In genomic region chr11:63968388-63969035, GRCm38 (mm10) we compare ENCODE assay signal across 11 mouse cellular contexts. TPM values are rescaled to one million over a fixed set of nuclear protein-coding genes. Genes with fewer than 3 reads are reported as not detected.
DNase-seq lines count a peak whose midpoint lies in the region; ATAC-seq and TF ChIP-seq lines count a peak whose summit lies in the region.
"Had no signal": no experiment of that assay in that cellular context is flagged by ENCODE, and none has a peak within 500 bp of the region (broad histone marks: within the 10 kb centered on the region; RNA-seq: fewer than 3 reads in every experiment).

No protein-coding gene starts in this region.

- H3K36me3 ChIP-seq in hindbrain, embryonic 13.5 days = peaks cover 9% of the 10 kb centered on the region
- peaks cover 7% of the 10 kb centered on the region for H3K36me3 ChIP-seq in hindbrain, embryonic 12.5 days
- peaks cover 6% of the 10 kb centered on the region; the same call in 1 of the 2 replicates for H3K36me3 ChIP-seq in forebrain, embryonic 13.5 days (ENCODE audit: poor library complexity, severe bottlenecking)
- no peaks in the 10 kb centered on the region; the same call in 1 of the 2 replicates for H3K36me3 ChIP-seq in liver, postnatal 0 days (replicated peaks; ENCODE audit: insufficient read depth, low read length)

- H3K4me3 ChIP-seq in hindbrain, embryonic 13.5 days = no peak overlapping the region
- H3K4me3 ChIP-seq in hindbrain, embryonic 12.5 days = no peak overlapping the region
- H3K4me3 ChIP-seq in forebrain, embryonic 13.5 days = no peak overlapping the region
- H3K4me3 ChIP-seq in liver, postnatal 0 days (ENCODE audit: low read depth, low read length) = no peak overlapping the region
- H3K4me3 ChIP-seq: heart, embryonic 13.5 days; limb, embryonic 15.5 days had no signal

- H3K27ac ChIP-seq in hindbrain, embryonic 13.5 days = peak overlapping the region; percentile 62
- no peak overlapping the region for H3K27ac ChIP-seq in hindbrain, embryonic 12.5 days
- peak overlapping the region; percentile 37; the same call in 1 of the 2 replicates for H3K27ac ChIP-seq in forebrain, embryonic 13.5 days
- H3K27ac ChIP-seq in liver, postnatal 0 days (ENCODE audit: low read depth) = no peak overlapping the region
- H3K27ac ChIP-seq: heart, embryonic 13.5 days; limb, embryonic 15.5 days had no signal

- TF ChIP-seq EP300 in liver, postnatal 0 days (IDR thresholded peaks at IDR 0.05; ENCODE audit: low read depth) = 0 out of 2 replicates have a peak, but pooled peaks have one; percentile 22

- no peaks in the 10 kb centered on the region for H3K9me3 ChIP-seq in hindbrain, embryonic 13.5 days
- H3K9me3 ChIP-seq in hindbrain, embryonic 12.5 days (replicated peaks) = no peaks in the 10 kb centered on the region
- H3K9me3 ChIP-seq in forebrain, embryonic 13.5 days (replicated peaks) = no peaks in the 10 kb centered on the region
- H3K9me3 ChIP-seq in liver, postnatal 0 days (ENCODE audit: low read length) = no peaks in the 10 kb centered on the region
- H3K9me3 ChIP-seq: heart, embryonic 13.5 days; limb, embryonic 15.5 days had no signal

- TF ChIP-seq CTCF in liver, postnatal 0 days (IDR thresholded peaks at IDR 0.05; ENCODE audit: low read depth) = no peak

- 0 out of 2 replicates have a peak, but pooled peaks cover 2% of the 10 kb centered on the region for H3K27me3 ChIP-seq in hindbrain, embryonic 13.5 days
- H3K27me3 ChIP-seq in hindbrain, embryonic 12.5 days = no peaks in the 10 kb centered on the region; the same call in 1 of the 2 replicates
- H3K27me3 ChIP-seq in forebrain, embryonic 13.5 days = no peaks in the 10 kb centered on the region
- H3K27me3 ChIP-seq in liver, postnatal 0 days (ENCODE audit: insufficient read depth, low read length) = no peaks in the 10 kb centered on the region
- H3K27me3 ChIP-seq: heart, embryonic 13.5 days; limb, embryonic 15.5 days had no signal

- ATAC-seq in hindbrain, embryonic 13.5 days (ENCODE audit: low FRiP score) = no peak
- ATAC-seq in hindbrain, embryonic 12.5 days (ENCODE audit: low FRiP score) = no peak
- ATAC-seq in forebrain, embryonic 13.5 days = no peak
- peak; percentile 56 for ATAC-seq in liver, postnatal 0 days
- ATAC-seq: intestine, postnatal 0 days had no signal

- no peak overlapping the region for H3K4me2 ChIP-seq in hindbrain, embryonic 13.5 days
- no peak overlapping the region for H3K4me2 ChIP-seq in hindbrain, embryonic 12.5 days (replicated peaks)
- 0 out of 2 replicates have a peak overlapping the region, but pooled peaks have one; percentile 17 for H3K4me2 ChIP-seq in forebrain, embryonic 13.5 days
- no peak overlapping the region for H3K4me2 ChIP-seq in liver, postnatal 0 days (ENCODE audit: low read depth, low read length)
- H3K4me2 ChIP-seq: heart, embryonic 13.5 days; limb, embryonic 15.5 days had no signal

- H3K9ac ChIP-seq in hindbrain, embryonic 13.5 days = 0 out of 2 replicates have a peak overlapping the region, but pooled peaks have one; percentile 19
- H3K9ac ChIP-seq in hindbrain, embryonic 12.5 days = no peak overlapping the region
- H3K9ac ChIP-seq in forebrain, embryonic 13.5 days = no peak overlapping the region
- H3K9ac ChIP-seq in liver, postnatal 0 days (replicated peaks) = no peak overlapping the region
- H3K9ac ChIP-seq: heart, embryonic 13.5 days; limb, embryonic 15.5 days had no signal

- WGBS in hindbrain, embryonic 13.5 days = 34% methylated on average over 3 of the region's 3 CpGs
- WGBS in hindbrain, embryonic 12.5 days = 31% methylated on average over 3 of the region's 3 CpGs
- 49% methylated on average over 3 of the region's 3 CpGs for WGBS in forebrain, embryonic 13.5 days
- WGBS in liver, postnatal 0 days (ENCODE audit: insufficient replicate concordance) = 49% methylated on average over 3 of the region's 3 CpGs

- H3K4me1 ChIP-seq in hindbrain, embryonic 13.5 days (replicated peaks) = peaks cover 29% of the 10 kb centered on the region
- H3K4me1 ChIP-seq in hindbrain, embryonic 12.5 days = peaks cover 23% of the 10 kb centered on the region
- peaks cover 28% of the 10 kb centered on the region for H3K4me1 ChIP-seq in forebrain, embryonic 13.5 days
- 0 out of 2 replicates have a peak, but pooled peaks cover 4% of the 10 kb centered on the region for H3K4me1 ChIP-seq in liver, postnatal 0 days (ENCODE audit: insufficient read depth)

- DNase-seq in liver, postnatal 0 days = no peak
- DNase-seq in retina, postnatal 1 day = peak; percentile 16
- DNase-seq in cerebellum, postnatal 36 days = no peak
- DNase-seq in thymus, postnatal 14 days = no peak
- DNase-seq in layer of hippocampus, postnatal 36 days = no peak

RNA-seq across cellular contexts. Expression of gene Hs3st3b1, which starts 46.4 kb away (rescaled TPM):
- polyA plus RNA-seq in hindbrain, embryonic 13.5 days (2015; fragmentation: Nextera tagmentation; extraction: Ambion mirVana) = 6.5 and 7.5 TPM in 2 replicates
- polyA plus RNA-seq in hindbrain, embryonic 12.5 days (2016; fragmentation: Nextera tagmentation; extraction: Ambion mirVana) = 11.2 and 15.1 TPM in 2 replicates
- polyA plus RNA-seq in forebrain, embryonic 13.5 days (2015; fragmentation: Nextera tagmentation; extraction: Ambion mirVana) = 2.4 and 3.2 TPM in 2 replicates
- polyA plus RNA-seq in liver, postnatal 0 days (2015; fragmentation: Nextera tagmentation; extraction: Ambion mirVana) = 20.0 and 21.1 TPM in 2 replicates
- under 1 TPM; 0.52 to 0.63 TPM for total RNA-seq in layer of hippocampus, postnatal 36 days (2021)

Comparison
In these comparisons a context has a peak if more than half of its experiments do, and no peak if none do; other contexts are left out.
1. H3K27ac ChIP-seq: peak in hindbrain, embryonic 13.5 days (single experiment) and forebrain, embryonic 13.5 days (single experiment); none in hindbrain, embryonic 12.5 days (single experiment) and liver, postnatal 0 days (single experiment).